Mouse (Mus musculus) hindbrain, embryonic 13.5 days (tissue): Measurements from ENCODE around the gene Tnfrsf14. TPM values are rescaled to one million over a fixed set of nuclear protein-coding genes. Genes with fewer than 3 reads are reported as not detected.

ENCODE experiments used
- ATAC-seq: fragments of 200-750 bp; cut with Nextera tagmentation; 2 replicates; pipeline ENCODE4 v1.8.0; 2017; ENCODE audit warnings: moderate TSS enrichment; ENCODE audit not compliant: low FRiP score
- H3K27ac ChIP-seq: fragments of 300-500 bp; sonication (generic); 2 replicates; pipeline ENCODE4 v1.5.1; 2015; ENCODE audit warnings: inconsistent platforms, mild to moderate bottlenecking, moderate library complexity
- H3K27me3 ChIP-seq: fragments of 300-500 bp; sonication (generic); 2 replicates; pipeline ENCODE4 v1.6.1; 2015; ENCODE audit warnings: mild to moderate bottlenecking, inconsistent platforms
- H3K36me3 ChIP-seq: fragments of 300-500 bp; sonication (generic); 2 replicates; pipeline ENCODE4 v1.6.1; 2015; ENCODE audit warnings: mild to moderate bottlenecking, inconsistent platforms
- H3K4me1 ChIP-seq: fragments of 300-500 bp; sonication (generic); replicated peaks from 2 replicates; pipeline ENCODE4 v1.6.1; 2015; ENCODE audit warnings: inconsistent platforms
- H3K4me2 ChIP-seq: fragments of 300-500 bp; sonication (generic); 2 replicates; pipeline ENCODE4 v1.6.1; 2015; ENCODE audit warnings: inconsistent platforms, mild to moderate bottlenecking, moderate library complexity
- H3K4me3 ChIP-seq: fragments of 300-500 bp; sonication (generic); 2 replicates; pipeline ENCODE4 v1.5.1; 2015; ENCODE audit warnings: mild to moderate bottlenecking, inconsistent platforms
- H3K9ac ChIP-seq: fragments of 300-500 bp; sonication (generic); 2 replicates; pipeline ENCODE4 v1.6.1; 2015; ENCODE audit warnings: mild to moderate bottlenecking, inconsistent platforms
- H3K9me3 ChIP-seq: fragments of 300-500 bp; sonication (generic); 2 replicates; pipeline ENCODE4 v1.6.1; 2016; ENCODE audit warnings: inconsistent platforms
- WGBS: fragments of 180-500 bp; shearing (Covaris S2); methylation state at CpG from one replicate; pipeline ENCODE4 v1.1.7; 2015; 5-methylcytosine and 5-hydroxymethylcytosine counted together
- polyA plus RNA-seq: library from polyadenylated mRNA; unstranded; fragments of >200 nt; fragmentation: Nextera tagmentation; extraction: Ambion mirVana; gene quantifications from 2 replicates; pipeline ENCODE4 v1.2.1, GENCODE M21; 2015

Gene Tnfrsf14
- polyA plus RNA-seq, 1 experiment from 2014 or later = 0.25 TPM

DNA sequence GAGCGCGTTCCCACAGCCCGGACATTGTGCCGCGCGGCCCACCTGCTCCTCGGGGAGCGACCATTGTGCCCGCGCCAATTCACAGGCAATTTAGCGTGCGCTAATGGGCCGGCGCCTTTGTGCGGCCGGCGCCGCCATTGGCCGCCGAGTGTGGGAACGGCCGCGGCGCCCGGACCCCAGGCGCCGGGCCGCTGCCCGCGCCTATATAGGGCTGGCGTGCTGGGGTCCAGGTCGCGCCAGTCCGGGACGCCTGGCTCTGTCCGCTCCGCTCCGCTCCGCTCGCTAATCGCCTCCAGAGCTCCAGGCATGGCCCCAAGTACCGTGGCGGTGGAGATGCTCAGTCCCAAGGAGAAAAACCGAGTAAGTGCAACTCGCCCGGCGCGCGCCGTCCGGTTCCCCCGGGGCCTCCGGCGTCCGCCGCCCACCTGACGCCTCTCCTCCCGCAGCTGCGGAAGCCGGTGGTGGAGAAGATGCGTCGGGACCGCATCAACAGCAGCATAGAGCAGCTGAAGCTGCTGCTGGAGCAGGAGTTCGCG is 32.4 kb upstream of the Tnfrsf14 start, which contains the start of gene Hes5:
Gene Hes5 (plus strand): TSS at position 234 of the 536 bp plus-strand sequence.
- Histone ChIP-seq H3K27me3 (peaks cover 42% of the 10 kb centered on the region), H3K27ac (peak within 1 kb of the TSS; percentile 97), H3K36me3 (no peaks in the 10 kb centered on the region), H3K4me1 (peaks cover 81% of the 10 kb centered on the region), H3K9ac (peak within 1 kb of the TSS; percentile 90), H3K4me3 (peak within 1 kb of the TSS; percentile 78), H3K9me3 (no peaks in the 10 kb centered on the region), H3K4me2 (peak within 1 kb of the TSS; percentile 89)
- WGBS = under 1% methylated on average over 60 of the region's 65 CpGs
- ATAC-seq = peak; percentile 55

DNA sequence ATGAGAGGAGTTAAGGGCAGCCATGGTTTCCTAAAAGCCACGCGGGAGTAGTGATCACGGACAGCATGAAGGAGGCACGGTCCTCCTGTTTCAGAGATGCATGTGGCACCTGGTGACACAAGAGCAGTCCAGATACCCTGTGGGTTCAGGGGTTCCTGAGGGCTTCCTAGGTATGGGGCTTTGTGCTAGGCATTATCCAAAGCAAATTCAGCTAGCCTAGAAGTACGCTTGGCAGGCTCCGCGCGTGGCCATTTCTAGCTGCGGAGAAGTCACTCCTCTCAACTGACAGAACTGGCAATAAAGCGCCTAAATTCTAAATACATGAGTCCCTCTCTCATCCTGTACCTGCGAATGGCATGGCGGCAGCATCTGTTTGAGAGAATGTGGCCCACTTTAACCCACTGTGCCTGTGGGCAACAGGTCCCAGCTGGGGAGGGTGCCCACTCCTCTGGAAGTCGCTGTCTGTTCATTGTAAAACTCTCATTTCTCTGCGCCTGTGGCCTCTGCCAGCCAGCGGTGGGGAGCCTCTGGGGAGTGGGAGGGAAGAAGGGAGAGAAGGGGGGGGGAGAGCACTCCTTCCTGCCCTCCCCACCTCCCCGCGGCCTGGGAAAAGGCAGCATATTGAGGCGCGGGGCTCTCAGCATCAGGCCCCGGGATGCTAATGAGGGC is 31.8 kb upstream of the Tnfrsf14 start:
- Histone ChIP-seq H3K27ac (peak overlapping the region; percentile 97), H3K4me3 (peak overlapping the region; percentile 78), H3K9ac (peak overlapping the region; percentile 90), H3K27me3 (peaks cover 45% of the 10 kb centered on the region), H3K36me3 (no peaks in the 10 kb centered on the region), H3K4me2 (peak overlapping the region; percentile 89), H3K4me1 (peaks cover 75% of the 10 kb centered on the region), H3K9me3 (no peaks in the 10 kb centered on the region)
- WGBS = 9% methylated on average over 20 of the region's 20 CpGs
- peak; percentile 51; the same call in 1 of the 2 replicates for ATAC-seq

DNA sequence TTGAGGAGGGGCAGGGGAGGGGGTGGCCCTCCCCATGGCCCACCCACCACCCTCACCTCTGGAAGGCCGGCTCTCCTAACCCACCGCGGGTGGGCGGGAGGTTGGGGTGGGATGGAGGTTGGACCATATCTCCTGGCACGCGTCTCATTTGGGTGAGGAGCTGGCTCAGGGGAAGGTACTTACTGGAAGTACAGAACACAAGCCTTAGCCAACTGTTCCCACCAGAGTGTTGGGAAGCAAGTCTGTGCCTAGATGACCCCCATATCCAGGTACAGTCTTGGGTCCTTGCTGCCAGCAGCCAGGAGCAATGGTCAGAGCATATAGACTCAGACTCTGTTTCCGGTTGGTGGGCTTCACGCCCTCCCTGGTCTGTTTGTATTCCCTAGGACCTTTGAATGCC is 30.3 kb upstream of the Tnfrsf14 start:
- ATAC-seq = no peak
- Histone ChIP-seq H3K27me3 (peaks cover 60% of the 10 kb centered on the region), H3K9ac (0 out of 2 replicates have a peak overlapping the region, but pooled peaks have one; percentile 7)

DNA sequence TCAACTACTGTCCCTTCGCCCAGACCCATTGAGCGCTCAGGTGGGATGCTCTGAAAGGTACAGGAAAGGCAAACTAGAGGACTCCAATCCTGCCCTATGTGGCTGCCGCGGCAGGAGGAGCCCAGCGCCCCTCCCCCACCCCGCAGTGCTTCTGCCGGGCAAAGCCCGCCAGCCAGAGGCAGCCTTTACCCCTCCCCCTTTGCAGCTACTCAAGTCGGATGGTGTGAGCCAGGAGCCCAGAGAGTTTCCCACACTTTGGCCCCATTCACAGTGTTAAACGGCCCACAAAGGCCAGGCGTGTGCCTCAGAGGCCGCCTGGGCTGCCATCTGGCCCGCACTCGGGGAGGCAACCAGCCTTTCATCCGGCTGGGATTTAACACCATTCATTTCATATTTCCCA is 29.8 kb upstream of the Tnfrsf14 start:
- Histone ChIP-seq H3K4me2 (peak overlapping the region; percentile 39), H3K4me3 (0 out of 2 replicates have a peak overlapping the region, but pooled peaks have one; percentile 0), H3K36me3 (no peaks in the 10 kb centered on the region), H3K27me3 (peaks cover 63% of the 10 kb centered on the region), H3K9ac (peak overlapping the region; percentile 7; the same call in 1 of the 2 replicates), H3K27ac (peak overlapping the region; percentile 18), H3K9me3 (no peaks in the 10 kb centered on the region), H3K4me1 (peaks cover 75% of the 10 kb centered on the region)
- ATAC-seq = peak; percentile 29; the same call in 1 of the 2 replicates
- 2% methylated on average over 15 of the region's 15 CpGs for WGBS

More for the DNA sequence above, 30.3 kb upstream of the Tnfrsf14 start:
- Histone ChIP-seq H3K9me3 (no peaks in the 10 kb centered on the region), H3K4me1 (peaks cover 76% of the 10 kb centered on the region), H3K36me3 (no peaks in the 10 kb centered on the region), H3K4me3 (no peak overlapping the region), H3K27ac (peak overlapping the region; percentile 4; the same call in 1 of the 2 replicates), H3K4me2 (peak overlapping the region; percentile 39)
- WGBS = 8% methylated on average over 8 of the region's 8 CpGs

DNA sequence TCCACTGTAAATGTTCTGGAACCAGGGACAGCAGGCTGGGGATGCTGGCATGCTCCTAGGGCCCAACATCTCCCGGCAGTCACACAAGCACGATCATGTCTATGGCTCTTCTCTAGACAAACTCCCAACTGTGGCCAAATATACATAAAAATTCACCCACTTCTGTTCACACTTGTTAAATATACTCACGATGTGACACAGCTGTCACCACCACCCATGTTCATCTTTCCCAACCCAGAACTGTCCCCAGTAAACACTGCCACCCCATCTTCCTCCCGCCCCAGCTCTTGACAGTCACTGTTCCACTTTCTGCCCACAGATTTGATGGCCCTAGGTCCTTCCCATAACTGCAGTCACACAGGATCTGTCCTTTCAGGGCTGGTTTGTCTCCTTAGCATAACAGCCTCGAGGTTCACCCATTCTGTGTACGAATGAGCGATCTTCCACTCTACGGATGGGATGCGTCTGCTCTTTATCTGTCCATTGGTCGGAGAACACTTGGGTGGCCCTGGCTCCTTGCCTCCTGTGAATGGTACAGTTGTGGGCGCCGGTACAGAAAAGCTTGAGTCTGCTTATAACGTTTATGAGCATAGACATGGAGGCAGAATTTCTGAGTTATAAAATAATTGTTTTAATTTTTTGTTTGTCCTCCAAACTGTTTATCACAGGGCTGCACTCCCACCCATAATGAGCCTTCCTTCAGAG is 29.1 kb upstream of the Tnfrsf14 start:
- peak overlapping the region; percentile 7; the same call in 1 of the 2 replicates for H3K9ac ChIP-seq
- peak overlapping the region; percentile 39 for H3K4me2 ChIP-seq
- H3K4me3 ChIP-seq = 0 out of 2 replicates have a peak overlapping the region, but pooled peaks have one; percentile 0
- no peaks in the 10 kb centered on the region for H3K36me3 ChIP-seq
- H3K4me1 ChIP-seq = peaks cover 75% of the 10 kb centered on the region
- peaks cover 64% of the 10 kb centered on the region for H3K27me3 ChIP-seq
- no peaks in the 10 kb centered on the region for H3K9me3 ChIP-seq
- ATAC-seq = no peak
- peak overlapping the region; percentile 18 for H3K27ac ChIP-seq
- WGBS = 22% methylated on average over 13 of the region's 13 CpGs

DNA sequence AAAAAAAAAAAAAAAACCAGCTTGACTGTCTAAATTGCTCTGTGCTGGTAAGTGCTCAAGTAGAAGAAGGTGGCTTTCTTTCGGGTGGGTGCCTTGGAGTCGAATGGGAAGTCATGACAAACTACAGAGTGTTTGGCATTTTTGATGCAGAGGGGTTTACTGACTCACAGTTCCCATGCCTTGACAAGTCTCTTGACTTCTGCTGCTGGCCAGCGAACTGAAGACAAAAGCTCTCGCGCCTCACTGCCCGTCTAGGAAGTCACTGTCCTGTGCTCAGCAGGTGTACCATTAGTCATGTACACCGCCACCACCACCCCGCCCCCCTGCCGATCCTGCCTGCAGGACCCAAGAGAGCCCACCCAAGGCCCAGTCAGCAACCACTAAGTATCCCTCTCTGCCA is 28.2 kb upstream of the Tnfrsf14 start:
- Histone ChIP-seq H3K27ac (no peak overlapping the region), H3K4me3 (no peak overlapping the region), H3K9me3 (no peaks in the 10 kb centered on the region), H3K36me3 (no peaks in the 10 kb centered on the region), H3K4me2 (no peak overlapping the region), H3K4me1 (peaks cover 69% of the 10 kb centered on the region), H3K9ac (no peak overlapping the region), H3K27me3 (peaks cover 61% of the 10 kb centered on the region)
- 17% methylated on average over 9 of the region's 9 CpGs for WGBS
- ATAC-seq = no peak

DNA sequence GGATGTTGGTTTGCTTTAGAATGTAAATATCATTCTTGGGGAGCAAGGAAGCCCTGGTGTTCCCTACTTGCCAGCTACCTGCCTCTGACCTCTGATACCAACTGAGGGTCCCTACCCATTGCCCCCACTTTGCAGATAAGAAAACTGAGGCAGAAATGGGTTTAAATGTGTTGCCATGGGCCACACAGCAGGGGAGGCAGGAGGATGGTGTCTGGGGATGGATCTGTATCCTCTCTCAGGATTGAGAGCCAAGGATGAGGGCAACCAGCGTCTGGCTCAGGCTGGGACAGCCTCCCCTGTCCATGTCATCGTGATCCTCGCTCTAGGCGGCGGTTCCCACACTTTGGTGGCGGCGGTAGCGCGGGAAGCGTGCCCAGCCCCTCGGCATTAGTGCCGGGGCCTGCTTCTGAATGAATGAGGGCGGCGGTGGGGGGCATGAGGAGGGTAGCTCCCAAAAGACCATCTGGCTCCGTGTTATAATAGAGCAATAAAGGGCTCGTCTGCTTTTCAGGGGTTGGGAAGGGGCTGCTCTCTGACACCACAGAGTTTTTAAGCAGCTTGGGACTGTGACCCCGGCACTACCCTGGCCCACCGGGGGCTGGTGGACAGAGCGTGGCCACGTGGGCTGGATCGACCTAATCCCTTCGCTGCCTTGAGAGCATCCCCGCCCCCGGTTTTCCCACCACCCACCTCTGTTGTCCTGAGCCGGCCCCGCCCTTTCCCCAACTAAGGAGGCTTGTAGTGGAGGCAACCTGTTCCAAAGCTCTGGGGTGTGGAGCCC is 24.3 kb upstream of the Tnfrsf14 start:
- H3K27ac ChIP-seq = no peak overlapping the region

DNA sequence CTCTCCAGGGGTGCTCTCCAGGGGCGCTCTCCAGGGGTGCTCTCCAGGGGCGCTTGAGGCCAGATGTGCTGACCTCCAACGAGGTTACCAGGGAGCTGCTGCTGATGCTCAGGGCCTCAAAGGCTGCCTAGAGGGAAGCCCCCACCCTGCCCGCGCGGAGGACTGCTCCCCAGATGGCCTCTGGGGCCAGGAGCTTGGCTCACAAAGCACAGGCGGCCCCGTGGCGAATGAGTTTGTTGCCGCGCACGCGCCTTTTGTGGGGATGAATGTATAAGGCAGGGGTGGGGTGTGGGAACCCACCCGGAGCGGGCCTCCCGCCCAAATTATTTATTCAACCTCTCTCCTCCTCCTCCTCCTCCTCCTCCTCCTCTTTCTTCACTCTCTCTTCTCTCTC is 21.2 kb upstream of the Tnfrsf14 start:
- Histone ChIP-seq H3K4me1 (peaks cover 60% of the 10 kb centered on the region), H3K27ac (0 out of 2 replicates have a peak overlapping the region, but pooled peaks have one; percentile 80), H3K4me2 (peak overlapping the region; percentile 29; the same call in 1 of the 2 replicates), H3K9ac (0 out of 2 replicates have a peak overlapping the region, but pooled peaks have one; percentile 19), H3K9me3 (no peaks in the 10 kb centered on the region), H3K27me3 (peaks cover 35% of the 10 kb centered on the region), H3K4me3 (no peak overlapping the region; the same call in 1 of the 2 replicates), H3K36me3 (no peaks in the 10 kb centered on the region)
- no peak for ATAC-seq
- 2% methylated on average over 16 of the region's 16 CpGs for WGBS

More for the DNA sequence above, 24.3 kb upstream of the Tnfrsf14 start:
- H3K9ac ChIP-seq = no peak overlapping the region
- H3K4me3 ChIP-seq = no peak overlapping the region
- peak overlapping the region; percentile 35 for H3K4me2 ChIP-seq
- H3K36me3 ChIP-seq = no peaks in the 10 kb centered on the region
- H3K9me3 ChIP-seq = no peaks in the 10 kb centered on the region
- peak; percentile 31 for ATAC-seq
- H3K4me1 ChIP-seq = peaks cover 54% of the 10 kb centered on the region
- under 1% methylated on average over 26 of the region's 26 CpGs for WGBS
- H3K27me3 ChIP-seq = peaks cover 49% of the 10 kb centered on the region

DNA sequence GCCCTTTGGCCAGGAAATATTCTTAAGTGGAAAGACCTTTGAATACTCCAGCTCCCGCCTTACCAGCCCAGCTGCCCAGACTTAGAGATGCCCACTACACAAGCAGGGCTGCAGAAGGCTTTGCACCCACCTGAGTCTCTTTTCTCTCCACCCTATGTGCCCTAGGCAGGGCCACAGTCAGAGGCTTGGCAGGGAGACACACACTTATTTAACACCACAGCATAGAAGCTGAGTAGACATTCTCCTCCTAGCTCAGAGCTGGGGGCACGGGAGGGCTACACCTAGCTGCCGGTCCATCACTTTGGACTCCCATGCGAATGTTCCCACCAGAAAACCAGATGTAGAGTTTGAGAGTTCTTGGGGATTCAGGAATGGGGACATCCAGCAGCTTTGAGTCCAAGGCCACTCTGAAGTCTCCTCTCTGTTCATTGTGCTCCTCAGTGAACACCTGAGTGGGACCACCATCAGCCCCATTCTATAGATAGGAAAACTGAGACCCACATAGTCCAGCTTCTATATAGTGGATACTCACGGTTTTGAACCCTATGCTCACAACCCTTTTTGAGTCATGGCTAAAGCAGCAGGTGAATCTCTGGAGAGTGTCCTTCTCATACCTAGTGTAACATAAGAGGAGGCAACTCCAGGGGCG is 20.7 kb upstream of the Tnfrsf14 start:
- Histone ChIP-seq H3K27me3 (peaks cover 30% of the 10 kb centered on the region), H3K27ac (peak overlapping the region; percentile 80), H3K9me3 (no peaks in the 10 kb centered on the region), H3K36me3 (no peaks in the 10 kb centered on the region), H3K4me3 (no peak overlapping the region; the same call in 1 of the 2 replicates), H3K4me2 (peak overlapping the region; percentile 29; the same call in 1 of the 2 replicates), H3K4me1 (peaks cover 56% of the 10 kb centered on the region), H3K9ac (0 out of 2 replicates have a peak overlapping the region, but pooled peaks have one; percentile 19)
- 37% methylated on average over 6 of the region's 6 CpGs for WGBS
- no peak for ATAC-seq

DNA sequence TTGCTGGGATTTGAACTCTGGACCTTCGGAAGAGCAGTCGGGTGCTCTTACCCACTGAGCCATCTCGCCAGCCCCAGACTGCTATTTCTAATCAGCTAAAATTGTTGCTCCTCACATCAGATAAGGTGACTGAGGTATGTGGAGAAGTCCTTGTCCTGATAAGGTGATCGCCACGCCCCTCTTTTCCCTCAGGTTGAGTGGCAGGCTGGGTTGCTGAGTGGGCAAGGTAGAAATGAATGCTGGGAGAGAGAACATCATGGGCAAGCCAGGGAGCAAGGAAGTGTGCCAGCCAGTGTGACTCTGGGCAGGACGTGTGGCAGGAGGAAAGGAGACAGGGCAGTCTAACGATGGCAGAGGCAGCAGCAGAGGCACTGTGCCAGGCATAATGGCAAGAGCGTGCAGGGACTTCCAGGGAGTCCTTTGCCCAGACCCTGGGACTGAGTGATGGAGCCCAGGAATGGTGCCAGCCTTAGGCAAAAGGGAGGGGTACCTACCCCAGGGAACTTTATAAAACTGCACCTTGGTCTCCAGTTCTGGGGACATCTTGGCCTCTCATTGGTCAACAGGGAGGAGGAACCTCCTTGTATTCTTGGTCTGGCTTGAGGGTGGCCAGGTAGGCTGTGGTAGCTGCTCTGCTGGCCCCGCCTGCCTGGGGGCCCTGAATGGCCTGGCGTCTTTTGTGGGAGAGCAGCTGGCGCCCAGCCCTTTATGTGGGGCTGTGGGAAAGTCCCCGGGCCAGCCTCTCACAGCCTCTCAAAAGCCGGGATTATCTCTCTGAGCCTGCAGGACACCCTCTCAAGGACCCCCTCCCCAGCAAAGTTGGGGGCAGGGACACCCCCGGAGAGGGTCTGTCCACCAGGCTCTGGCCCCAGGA is 19.9 kb upstream of the Tnfrsf14 start:
- H3K4me3 ChIP-seq = no peak overlapping the region
- 39% methylated on average over 14 of the region's 14 CpGs for WGBS
- H3K36me3 ChIP-seq = no peaks in the 10 kb centered on the region
- H3K9me3 ChIP-seq = no peaks in the 10 kb centered on the region
- peak; percentile 66 for ATAC-seq
- H3K27ac ChIP-seq = peak overlapping the region; percentile 80
- H3K4me2 ChIP-seq = peak overlapping the region; percentile 21; the same call in 1 of the 2 replicates
- no peak overlapping the region for H3K9ac ChIP-seq
- H3K27me3 ChIP-seq = peaks cover 24% of the 10 kb centered on the region
- peaks cover 55% of the 10 kb centered on the region for H3K4me1 ChIP-seq
